Mouse (Mus musculus): ENCODE data around the gene Npr2.
"Not testable (repeated sequence)": the region's sequence is repeated elsewhere in the genome, so short reads cannot be mapped to it uniquely, and the experiment has no call there.

The Npr2 gene

DNA sequence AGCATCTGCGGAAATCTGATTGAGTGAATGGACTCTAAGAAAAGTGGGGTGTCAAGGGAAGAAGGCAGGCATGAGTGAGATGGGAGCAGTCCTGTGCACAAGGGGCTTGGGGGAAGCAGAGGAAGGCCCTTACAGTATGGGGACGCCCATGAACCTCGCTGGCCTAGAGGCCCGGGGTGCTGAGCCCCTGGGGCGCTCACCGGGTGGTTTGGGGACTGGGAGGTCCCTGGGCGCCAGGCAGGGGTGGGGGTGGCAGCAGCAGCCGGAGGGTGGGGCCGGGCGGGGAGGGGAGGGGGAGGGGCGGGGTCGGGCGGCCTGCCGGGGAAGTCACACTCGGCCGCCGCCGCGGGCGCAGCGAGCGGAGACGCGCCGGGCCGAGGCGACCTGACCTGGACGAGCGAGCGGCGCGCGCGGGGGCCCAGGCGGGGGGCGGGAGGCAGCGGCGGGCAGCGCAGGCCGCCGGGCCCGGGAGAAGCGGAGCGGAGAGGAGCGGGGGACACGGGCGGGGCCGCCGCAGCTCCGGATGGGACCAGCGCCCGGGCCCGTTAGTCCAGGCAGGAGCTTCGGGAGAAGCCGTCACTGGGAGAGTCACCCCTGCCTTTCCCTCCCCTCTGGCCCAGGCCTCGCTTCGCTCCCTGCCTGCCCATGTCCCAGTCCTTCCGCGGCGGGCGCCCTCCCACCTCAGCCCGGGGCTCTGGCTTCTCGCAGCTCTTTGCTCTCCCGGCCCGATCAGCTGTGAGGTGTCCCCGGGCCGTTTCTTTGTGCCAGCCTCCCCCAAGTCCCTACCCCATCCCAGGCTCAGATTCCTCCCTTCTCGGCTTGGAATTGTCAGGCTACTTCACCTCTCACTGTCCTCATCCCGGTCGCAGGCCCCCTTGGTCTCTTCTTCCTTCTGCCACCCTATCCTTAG is at the start of gene Npr2:
Gene Npr2, plus strand, starts transcription at position 890 of the 910 bp plus-strand sequence.
- DNase-seq (ENCODE audit: low read depth, low spot score) = no peak

DNA sequence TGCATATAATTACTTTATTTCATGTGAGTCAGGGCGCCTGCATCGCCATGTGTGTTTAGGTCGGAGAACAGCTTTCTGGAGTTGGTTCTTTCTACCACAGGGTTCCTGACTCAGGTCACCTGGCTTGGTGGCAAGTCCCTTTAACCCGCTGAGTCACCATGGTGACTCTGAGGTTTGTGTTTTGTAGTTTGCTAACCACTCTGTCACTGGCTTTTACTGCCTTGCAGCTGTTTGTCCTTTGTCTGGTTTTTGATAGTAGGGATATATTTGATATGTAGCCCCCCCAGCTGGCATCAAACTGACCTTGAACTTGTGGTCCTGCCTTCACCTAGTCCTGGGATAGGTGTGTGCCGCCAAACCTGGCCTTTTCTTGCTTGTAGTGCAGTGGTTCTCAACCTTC is 49.5 kb upstream of the Npr2 start:
- no peak for DNase-seq (ENCODE audit: low read depth, low spot score)

DNA sequence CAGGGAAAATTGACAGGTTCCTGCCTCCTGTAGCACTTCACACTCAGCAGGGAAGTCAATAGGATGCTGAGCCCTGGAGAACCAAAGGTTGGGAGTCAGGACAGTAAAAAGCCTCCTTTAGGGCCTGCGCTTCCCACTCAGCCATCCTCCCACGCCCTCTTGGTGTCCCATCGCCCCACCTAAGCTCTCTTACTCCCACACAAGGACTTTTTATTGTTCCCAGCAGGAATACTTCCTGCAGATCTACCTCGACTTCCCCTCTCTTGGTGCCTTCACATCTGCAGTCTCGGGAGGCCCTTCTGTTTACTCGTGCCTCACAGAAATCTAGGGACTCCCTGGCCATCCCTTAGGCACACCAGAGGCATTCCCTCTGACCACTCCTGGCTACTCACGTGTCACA is 48.3 kb upstream of the Npr2 start:
- no peak for DNase-seq (ENCODE audit: low read depth, low spot score)

DNA sequence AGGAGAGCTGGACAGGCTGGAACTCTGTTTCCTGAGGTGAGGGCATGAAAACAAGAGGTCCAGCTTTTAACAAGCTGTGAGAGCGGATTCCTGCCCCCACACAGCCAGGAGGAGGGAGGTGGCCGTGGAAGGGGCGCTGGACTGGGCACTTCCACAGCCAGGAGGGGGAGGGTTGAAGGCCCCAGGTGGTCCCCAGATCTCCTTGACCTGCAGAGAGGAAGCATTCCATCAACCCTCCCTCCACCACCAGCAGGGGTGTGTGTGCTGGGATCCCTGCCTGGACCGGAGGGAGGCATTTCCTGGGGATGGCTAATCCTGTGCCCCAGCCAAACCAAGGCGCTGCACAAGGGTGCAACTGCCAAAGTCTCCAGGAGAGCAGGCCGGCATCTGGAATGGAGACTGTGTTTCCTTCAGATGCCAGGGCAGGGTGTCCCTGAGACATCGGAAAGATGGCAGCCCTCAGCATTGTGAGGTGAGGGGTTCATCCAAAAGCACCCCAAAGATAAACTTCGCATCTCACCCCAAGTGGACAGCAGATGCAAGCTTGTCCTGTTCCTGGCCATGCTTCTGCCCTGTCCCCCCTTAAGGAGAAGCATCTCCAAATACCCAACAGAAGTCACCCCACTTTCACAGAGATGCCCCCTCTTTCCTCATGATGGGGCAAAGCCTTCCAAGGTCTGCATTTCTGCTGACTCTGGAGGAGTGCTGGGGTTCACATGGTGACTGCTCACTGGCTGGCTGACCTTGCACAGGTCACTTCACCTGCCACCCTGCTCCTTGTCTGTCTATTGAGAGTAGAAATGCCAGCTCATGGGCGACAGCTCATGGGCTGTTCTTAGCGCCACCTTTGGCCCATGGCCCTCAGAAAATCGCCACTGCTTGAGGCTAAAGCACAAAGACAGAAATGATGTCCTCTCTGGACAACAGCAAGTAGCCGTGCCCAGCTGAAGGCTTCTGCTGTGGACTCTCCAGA is 47.0 kb upstream of the Npr2 start, which contains the start of gene Msmp:
Gene Msmp, minus strand, starts transcription at position 51 of the 973 bp plus-strand sequence.
- DNase-seq (ENCODE audit: low read depth, low spot score) = no peak

DNA sequence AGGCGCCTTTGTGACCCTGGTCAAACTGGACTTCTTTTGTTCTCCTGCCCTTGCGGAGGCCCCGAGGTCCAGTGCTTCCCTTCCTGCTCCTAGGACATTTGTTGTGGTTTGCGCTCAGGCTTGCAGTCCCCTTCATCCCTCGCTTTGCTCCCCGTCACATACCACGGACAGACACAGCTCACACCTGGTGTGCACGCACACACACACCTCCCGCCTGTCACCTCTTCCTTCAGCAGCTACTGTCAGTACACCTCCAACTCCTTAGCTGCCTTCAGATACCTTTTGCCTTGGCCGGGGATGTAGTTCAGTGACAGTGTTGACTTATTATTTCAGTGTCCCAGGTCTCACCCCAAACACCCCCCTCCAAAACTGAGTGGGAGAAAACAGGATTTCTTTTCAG is 46.1 kb upstream of the Npr2 start:
- no peak for DNase-seq (ENCODE audit: low read depth, low spot score)

DNA sequence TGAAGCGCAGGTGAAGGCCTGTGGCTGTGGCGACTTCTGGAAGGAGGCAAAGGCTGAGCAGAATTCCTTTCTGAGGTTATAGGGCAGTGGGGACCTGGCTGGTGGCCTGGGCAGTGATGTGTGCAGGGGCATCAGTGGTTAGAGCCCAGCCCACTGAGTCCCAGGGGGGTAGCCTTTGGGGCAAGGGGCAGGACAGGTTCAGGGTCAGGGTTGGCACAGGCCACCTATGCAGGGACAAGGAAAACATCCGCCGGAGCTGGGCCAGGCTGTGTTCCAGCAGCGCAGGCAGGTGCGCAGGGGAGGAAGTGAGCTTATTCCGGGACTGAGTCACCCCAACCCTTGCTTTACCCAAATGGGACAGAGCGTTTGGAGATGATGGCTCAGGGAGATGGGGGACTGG is 45.3 kb upstream of the Npr2 start:
- no peak for DNase-seq (ENCODE audit: low read depth, low spot score)

DNA sequence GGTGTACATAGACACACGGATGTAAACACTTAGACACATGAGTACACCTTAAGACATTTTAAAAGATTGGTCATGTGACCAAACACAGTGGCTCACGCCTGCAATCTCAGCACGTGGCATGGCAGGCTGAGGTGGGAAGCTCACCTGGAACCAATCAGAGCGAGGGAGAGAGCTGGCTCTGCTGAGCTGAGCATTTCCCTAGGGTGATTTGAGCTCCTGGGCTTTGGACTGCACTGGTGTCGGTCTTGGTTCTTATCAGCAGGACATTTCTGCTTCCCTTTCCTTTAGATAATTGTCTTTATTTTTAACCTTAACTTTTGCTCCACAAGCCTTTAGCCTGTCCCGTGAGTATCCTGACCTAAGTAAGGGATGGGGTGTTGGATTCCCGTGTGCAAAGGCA is 44.1 kb upstream of the Npr2 start:
- DNase-seq (ENCODE audit: low read depth, low spot score) = no peak

DNA sequence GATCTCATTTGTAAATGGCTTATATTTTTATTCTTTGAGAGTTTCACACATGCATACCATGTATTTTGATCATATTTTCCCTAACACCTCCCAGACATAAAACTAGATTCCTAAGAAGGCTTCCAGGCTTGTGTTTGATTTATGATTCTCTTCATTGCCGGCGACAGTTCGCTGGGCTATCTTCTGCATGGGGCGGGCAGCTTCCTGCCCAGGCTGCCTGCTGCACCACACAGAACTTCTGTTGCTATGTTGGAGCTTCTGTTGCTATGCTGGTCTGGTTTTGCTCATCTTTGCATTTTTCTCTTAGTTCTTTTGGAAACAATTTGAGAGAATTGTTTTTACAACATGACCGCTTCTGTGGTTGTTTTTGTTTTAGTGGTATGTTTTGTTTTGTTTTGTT is 40.2 kb upstream of the Npr2 start:
- DNase-seq (ENCODE audit: low read depth, low spot score) = no peak

DNA sequence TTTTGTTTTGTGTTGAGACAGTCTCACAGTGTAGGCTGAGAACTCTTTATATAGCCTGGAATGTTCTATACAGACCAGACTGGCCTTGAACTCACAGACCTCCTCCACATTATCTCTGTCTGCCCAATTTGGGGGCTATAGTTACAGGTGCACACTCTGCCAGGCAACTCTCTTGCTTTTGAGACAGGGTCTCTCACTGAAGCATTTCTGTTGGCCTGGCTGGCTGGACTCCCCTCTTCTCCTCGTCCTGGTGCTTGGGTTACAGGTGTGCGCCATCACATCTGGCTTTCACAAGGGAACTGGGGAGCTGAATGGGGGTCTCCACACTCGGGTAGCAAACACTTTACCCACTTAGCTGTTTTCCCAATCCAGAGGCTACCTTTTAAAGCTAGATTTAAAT is 39.8 kb upstream of the Npr2 start:
- no peak for DNase-seq (ENCODE audit: low read depth, low spot score)

DNA sequence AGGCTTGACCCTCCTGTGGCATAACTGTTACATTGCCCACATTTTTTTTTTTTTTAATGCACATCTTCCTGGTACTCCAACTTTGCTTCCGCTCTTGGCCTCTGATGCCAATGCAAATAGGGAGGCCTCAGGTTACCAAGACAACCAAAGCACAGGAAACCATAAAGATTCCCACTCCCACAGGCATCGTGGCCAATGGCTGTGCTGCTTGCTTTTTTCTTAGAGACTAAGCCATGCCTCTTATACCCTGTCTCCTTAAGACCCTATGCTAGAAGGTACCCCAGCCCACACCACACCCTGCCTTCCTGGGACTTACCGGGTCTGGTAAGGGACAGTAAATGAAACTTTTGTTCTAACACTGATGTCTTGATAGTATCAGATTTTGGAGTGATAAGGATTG is 38.3 kb upstream of the Npr2 start:
- DNase-seq (ENCODE audit: low read depth, low spot score) = no peak

DNA sequence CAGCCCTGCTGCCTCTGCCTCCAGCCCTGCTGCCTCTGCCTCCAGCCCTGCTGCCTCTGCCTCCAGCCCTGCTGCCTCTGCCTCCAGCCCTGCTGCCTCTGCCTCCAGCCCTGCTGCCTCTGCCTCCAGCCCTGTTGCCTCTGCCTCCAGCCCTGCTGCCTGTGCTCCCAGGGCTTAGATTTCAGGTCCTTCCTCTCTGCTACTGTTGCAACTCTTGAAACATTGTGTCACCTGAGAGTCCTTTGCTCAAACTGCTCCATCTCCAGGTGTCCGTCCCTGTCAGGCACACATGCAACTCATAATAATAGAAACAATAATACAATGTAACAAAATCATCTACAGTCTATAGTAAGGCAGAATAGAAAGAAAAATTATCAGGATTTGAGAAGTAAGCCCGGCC is 35.1 kb upstream of the Npr2 start:
- not testable (repeated sequence) for DNase-seq (ENCODE audit: low read depth, low spot score)

DNA sequence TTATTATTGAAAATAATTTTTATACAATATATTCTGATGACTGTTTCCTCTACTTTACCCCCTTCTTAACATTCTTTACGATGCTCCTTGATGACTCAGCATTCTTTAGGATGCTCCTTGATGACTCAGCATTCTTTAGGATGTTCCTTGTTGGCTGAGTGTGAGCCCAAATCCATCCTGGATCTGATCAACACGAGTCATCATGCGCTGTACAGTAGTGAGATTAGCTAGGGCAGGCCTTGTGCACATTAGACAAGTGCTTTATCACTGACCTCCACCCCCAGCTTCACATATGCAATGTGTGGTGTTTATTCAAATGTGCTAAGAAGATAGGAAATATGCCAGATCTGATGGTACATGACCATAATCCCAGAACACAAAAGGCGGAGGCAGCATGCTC is 33.5 kb upstream of the Npr2 start:
- DNase-seq (ENCODE audit: low read depth, low spot score) = no peak

DNA sequence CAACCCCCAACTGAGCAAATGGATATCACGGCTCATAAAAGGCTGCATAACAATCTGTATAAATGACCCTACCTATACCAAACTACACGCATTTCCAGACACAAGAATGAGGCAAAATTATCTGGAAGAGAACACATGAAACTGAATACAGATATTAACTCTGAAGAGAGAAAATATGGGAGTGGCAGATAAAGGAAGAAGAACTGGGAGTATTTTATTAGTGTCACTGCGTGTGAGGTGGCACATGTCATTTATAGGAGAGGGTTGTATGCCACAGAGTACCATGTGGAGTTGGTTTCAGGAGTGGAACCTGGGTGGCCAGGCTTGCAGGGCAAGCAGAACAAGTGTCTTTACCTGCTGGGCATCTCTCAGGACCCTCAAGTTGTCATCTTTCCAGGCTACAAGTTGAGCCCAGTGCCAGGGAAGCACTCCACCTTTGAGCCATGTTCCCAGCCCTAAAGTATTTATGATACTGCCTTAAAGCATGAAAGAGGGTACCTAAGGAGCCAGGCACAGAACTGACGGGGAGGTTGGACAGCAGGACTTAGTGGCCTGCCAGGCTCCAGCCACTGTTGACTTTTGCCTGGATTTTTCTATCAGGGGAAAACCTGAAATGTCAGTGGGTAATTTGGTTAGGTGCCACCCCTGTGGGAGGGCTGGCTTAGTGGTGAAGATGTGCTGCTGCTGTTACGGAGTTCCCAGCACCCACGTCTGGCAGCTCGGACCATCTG is 32.9 kb upstream of the Npr2 start:
- DNase-seq (ENCODE audit: low read depth, low spot score) = no peak

DNA sequence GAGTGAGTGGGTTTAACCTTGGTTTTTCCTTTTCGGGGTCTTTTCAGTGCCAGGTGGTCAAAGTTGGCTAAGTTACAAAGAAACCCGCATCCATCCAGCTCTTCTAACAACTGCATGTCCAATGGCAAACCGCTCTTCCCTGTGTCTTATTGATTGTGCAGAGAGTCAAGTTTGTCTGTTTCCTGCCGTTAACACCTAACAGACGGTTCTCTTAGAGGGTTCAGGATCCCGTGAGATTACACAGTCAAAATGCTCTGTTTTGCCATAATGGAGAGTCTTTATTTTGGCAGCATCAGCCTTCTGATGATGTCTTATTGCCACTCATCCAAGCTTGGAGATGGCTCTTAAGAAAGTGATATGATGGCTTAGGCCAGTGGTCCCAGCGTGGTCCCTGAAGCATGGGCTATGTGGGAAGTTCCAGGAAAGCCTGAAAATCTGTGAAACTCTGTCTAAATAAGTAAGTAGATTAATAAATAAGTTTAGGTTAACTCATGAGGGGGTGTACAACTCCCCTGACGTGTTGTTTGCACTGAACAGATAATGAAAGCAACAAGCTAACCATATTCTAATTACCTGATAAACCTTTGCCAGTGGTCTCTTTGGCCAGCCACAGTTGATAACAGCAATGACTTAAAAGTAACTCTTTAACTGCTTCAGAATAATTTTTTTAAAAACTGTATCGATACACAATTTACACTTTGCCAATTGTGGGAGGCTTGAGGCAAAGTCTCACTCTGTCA is 31.4 kb upstream of the Npr2 start:
- no peak for DNase-seq (ENCODE audit: low read depth, low spot score)

DNA sequence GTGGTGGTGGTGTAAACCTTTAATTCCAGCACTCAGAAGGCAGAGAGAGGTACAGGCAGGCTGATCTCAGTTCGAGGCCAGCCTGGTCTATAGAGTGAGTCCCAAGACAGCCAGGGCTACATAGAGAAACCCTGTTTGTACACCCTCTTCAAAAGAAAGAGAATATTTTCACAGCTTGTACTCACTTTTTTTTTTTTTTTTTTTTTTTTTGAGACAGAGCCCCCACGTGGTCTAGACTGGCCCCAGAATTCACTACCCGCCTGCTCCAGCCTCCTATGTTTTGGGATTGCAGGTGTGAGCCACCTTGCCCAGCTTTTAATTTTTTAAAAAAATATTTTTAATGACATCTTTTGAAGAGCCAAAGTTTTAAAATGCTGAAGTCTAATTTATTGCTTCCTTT is 27.6 kb upstream of the Npr2 start:
- DNase-seq (ENCODE audit: low read depth, low spot score) = no peak

DNA sequence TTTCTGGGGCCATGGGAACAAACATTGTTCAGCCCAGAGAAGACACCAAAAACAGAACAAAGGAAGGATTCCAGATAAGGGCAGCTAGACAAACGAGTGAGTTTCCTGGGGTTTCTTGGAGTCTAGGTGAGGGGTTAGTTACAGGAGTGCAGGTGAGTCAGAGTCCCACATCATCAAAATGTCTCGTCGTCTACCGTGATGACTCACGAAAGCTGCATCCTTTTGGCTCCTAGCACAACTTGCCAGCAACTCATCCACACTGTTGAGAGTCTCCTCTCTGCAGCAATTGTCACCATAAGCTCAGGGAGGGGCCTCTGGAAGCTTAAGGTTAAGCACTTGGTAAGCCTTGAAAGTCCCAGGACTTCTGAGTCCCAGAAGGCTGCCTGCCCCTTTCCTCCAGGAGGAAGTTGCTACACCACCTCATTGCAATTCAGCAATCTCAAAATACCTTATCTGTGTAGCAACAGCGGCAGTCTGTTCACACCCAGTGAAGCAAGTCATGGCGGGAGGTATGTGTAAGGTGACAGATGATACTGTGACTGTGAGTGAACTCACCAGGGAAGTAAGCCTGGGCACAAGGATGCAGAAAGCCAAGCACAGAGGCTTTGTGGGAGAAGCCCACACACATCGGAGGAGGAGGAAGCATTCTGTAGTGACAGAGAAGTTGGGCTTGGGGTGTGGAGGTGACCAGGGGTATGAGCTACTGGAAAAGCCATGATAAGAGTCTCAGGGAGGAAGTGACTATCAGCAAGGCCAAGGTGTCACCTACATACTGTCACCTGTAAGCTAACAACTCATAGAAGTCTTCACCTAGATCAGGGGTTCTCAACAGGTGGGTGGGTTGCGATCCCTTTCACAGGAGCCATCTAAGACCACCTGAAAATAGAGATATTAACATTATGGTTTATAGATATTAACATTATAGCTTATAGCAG is 26.7 kb upstream of the Npr2 start:
- DNase-seq (ENCODE audit: low read depth, low spot score) = no peak

DNA sequence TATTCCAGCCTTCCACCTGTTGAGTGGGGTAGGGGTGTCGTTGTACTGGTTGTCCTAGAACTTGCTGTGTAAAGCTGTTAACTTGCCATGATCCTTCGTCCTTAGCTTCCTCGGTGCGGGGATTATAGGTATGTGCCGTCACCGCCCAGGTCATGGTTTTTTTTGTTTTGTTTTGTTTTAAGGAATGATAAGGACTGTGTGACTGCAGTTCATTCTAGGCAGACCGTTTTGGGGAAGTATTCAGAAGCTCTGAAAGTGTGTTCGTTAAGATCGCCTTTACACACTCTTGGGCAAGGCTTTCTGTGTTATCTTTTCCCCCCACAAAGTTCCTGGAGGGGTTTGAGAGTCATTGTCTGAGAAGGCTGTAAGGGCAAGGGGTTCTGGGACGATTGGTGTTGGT is 19.2 kb upstream of the Npr2 start:
- no peak for DNase-seq (ENCODE audit: low read depth, low spot score)

DNA sequence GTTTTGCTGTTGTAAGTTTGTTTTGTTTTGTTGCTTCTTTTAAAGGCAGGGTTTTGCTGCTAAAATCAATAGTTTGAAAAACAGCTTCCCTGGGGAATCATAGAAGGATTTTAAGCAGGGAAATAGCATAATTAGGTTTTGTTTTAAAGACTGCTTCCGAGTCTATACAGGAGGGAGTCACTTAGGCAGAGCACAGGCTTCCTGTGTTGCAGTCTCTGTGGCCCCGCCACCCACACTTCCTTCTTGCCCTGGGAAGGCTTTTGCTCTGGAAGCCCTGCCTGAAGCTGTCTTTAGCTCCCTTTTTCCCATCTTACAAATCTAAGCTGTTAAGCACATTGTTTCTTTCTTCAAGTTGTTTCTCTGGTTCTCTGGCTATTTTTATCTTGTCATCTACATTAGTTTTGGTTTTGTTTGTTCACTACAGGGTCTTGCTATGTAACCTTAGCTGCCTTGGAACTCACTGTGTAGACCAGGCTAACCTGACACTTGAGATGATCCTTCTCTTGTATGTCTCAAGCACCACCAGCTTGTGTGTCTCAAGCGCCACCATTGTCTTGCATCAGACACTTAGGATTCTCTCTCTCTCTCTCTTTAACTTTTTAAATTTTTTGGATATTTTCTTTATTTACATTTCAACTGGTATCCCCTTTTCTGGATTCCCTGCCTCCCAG is 18.5 kb upstream of the Npr2 start:
- DNase-seq (ENCODE audit: low read depth, low spot score) = no peak

DNA sequence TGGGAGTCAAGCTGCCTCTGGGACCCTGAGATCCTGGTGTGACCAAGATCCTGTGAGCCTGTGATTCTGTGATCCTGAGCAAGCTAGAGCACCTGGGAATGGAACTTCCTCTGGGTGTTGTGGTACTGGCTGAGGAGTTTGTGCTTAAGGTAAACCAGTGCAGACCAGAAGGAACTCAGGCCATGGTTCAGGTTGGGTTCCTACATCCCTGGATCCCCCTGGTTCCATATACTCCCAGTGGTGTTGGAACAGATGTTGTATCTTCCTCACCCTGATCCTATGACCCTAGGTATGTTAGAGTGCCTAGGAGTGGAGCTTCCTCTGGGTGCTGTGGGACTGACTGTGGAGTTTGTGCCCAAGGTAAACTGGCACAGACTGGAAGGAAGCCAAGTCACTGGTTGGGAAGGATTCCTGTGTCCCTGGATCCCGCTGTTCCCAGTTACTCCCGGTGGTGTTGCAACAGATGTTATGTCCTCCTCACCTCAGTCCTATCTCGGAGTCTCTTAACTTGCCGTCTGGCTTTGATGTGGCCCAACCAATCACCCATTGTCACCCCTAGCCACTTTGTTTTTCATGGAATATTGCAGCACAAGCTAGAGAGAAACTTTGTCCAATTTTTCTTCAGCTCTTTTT is 11.5 kb upstream of the Npr2 start:
- no peak for DNase-seq (ENCODE audit: low read depth, low spot score)

All from brain, embryonic 18.5 days (tissue).